Mouse (Mus musculus): ENCODE data around the gene Rassf4.

- no peak for TF ChIP-seq TAL1 (IDR thresholded peaks at IDR 0.05; ENCODE audit: low read length)
- TF ChIP-seq GATA1 (IDR thresholded peaks at IDR 0.05; ENCODE audit: low read length), result no peak
These were observed 45.1 kb downstream of the Rassf4 start, which contains the start of gene Zfp422 for GRCm38 (mm10) chr6:116628539-116629171.

All from erythroblast, embryonic 14.5 days (primary cell).